Comparison of ENCODE assay signal across 14 mouse cellular contexts in genomic region chr5:115695191-115695770, GRCm38 (mm10). TPM values are rescaled to one million over a fixed set of nuclear protein-coding genes. Genes with fewer than 3 reads are reported as not detected.
DNase-seq lines count a peak whose midpoint lies in the region; ATAC-seq lines count a peak whose summit lies in the region.
"Had no signal": no experiment of that assay in that cellular context is flagged by ENCODE, and none has a peak within 500 bp of the region (broad histone marks: within the 10 kb centered on the region; RNA-seq: fewer than 3 reads in every experiment).

No protein-coding gene starts in this region.

- H3K4me1 ChIP-seq in midbrain, embryonic 15.5 days = peaks cover 12% of the 10 kb centered on the region
- peaks cover 5% of the 10 kb centered on the region for H3K4me1 ChIP-seq in midbrain, embryonic 11.5 days (ENCODE audit: control insufficient read depth, insufficient read depth, low read length)
- H3K4me1 ChIP-seq: liver, embryonic 13.5 days had no signal

- whole genome bisulfite sequencing in midbrain, embryonic 15.5 days = 44% methylated on average over 6 of the region's 6 CpGs
- 63% methylated on average over 6 of the region's 6 CpGs for WGBS in midbrain, embryonic 11.5 days

- no peak overlapping the region for H3K4me2 ChIP-seq in midbrain, embryonic 15.5 days
- no peak overlapping the region for H3K4me2 ChIP-seq in midbrain, embryonic 11.5 days
- H3K4me2 ChIP-seq: liver, embryonic 13.5 days had no signal

- peak overlapping the region; percentile 38; the same call in 1 of the 2 replicates for H3K27ac ChIP-seq in midbrain, embryonic 15.5 days
- no peak overlapping the region for H3K27ac ChIP-seq in midbrain, embryonic 11.5 days (ENCODE audit: low read depth, low read length)
- H3K27ac ChIP-seq: liver, embryonic 13.5 days had no signal

- H3K36me3 ChIP-seq in midbrain, embryonic 15.5 days (replicated peaks) = no peaks in the 10 kb centered on the region
- H3K36me3 ChIP-seq in midbrain, embryonic 11.5 days (ENCODE audit: control insufficient read depth, insufficient read depth, low read length) = no peaks in the 10 kb centered on the region
- H3K36me3 ChIP-seq: G1E; liver, embryonic 13.5 days had no signal

- H3K9ac ChIP-seq in midbrain, embryonic 15.5 days = no peak overlapping the region
- H3K9ac ChIP-seq in midbrain, embryonic 11.5 days (ENCODE audit: low read length) = no peak overlapping the region
- H3K9ac ChIP-seq: liver, embryonic 13.5 days had no signal

- DNase-seq in cerebellum, adult 11 months = peak; percentile 68
- no peak for DNase-seq in cerebellum, postnatal 4 days (ENCODE audit: low spot score in 2 of 2)
- DNase-seq in midbrain, embryonic 11.5 days (ENCODE audit: low spot score, missing footprints) = no peak
- peak; percentile 93 for DNase-seq in brain, adult 2 months (ENCODE audit: low read depth, low spot score)
- no peak for DNase-seq in urinary bladder, postnatal 4 days (ENCODE audit: low spot score in 2 of 2)
- DNase-seq: adrenal gland, postnatal 36 days; kidney, adult 11 months; liver, embryonic 13.5 days; lung, postnatal 14 days had no signal

- no peak for ATAC-seq in midbrain, embryonic 15.5 days (replicated peaks)
- no peak for ATAC-seq in midbrain, embryonic 11.5 days (ENCODE audit: low FRiP score)
- peak; percentile 45; the same call in 1 of the 2 replicates for ATAC-seq in common myeloid progenitor, adult 5-6 weeks (replicated peaks; ENCODE audit: low read depth, poor library complexity, severe bottlenecking)
- no peak for ATAC-seq in monocyte, adult 5-6 weeks (replicated peaks; ENCODE audit: insufficient number of reproducible peaks, low FRiP score, low TSS enrichment, poor library complexity, severe bottlenecking)

- H3K27me3 ChIP-seq in midbrain, embryonic 15.5 days (replicated peaks) = no peaks in the 10 kb centered on the region
- H3K27me3 ChIP-seq in midbrain, embryonic 11.5 days (ENCODE audit: control insufficient read depth, insufficient read depth, low read length) = no peaks in the 10 kb centered on the region
- H3K27me3 ChIP-seq: liver, embryonic 13.5 days had no signal

- H3K4me3 ChIP-seq in midbrain, embryonic 15.5 days = no peak overlapping the region
- no peak overlapping the region for H3K4me3 ChIP-seq in midbrain, embryonic 11.5 days (ENCODE audit: low read depth, low read length)
- H3K4me3 ChIP-seq: erythroblast, embryonic 14.5 days; liver, embryonic 13.5 days had no signal

- H3K9me3 ChIP-seq in midbrain, embryonic 15.5 days = no peaks in the 10 kb centered on the region
- no peaks in the 10 kb centered on the region for H3K9me3 ChIP-seq in midbrain, embryonic 11.5 days (ENCODE audit: control insufficient read depth, low read length)
- H3K9me3 ChIP-seq: G1E; liver, embryonic 13.5 days had no signal

RNA-seq across cellular contexts. Expression of gene Bicdl1, which starts 36.1 kb away (rescaled TPM):
- 47.2 and 47.5 TPM in 2 replicates for polyA plus RNA-seq in midbrain, embryonic 15.5 days (2015; fragmentation: Nextera tagmentation; extraction: Ambion mirVana)
- polyA plus RNA-seq in midbrain, embryonic 11.5 days (2014; fragmentation: Nextera tagmentation; extraction: Ambion mirVana) = 11.4 and 12.4 TPM in 2 replicates
- total RNA-seq in common myeloid progenitor, adult 5-6 weeks (2017) = 0.87 and 3.0 TPM in 2 replicates
- 6.0 to 10.2 TPM (median 9.6 TPM) in 3 replicates for total RNA-seq in monocyte, adult 5-6 weeks (2017)

Comparison
In these comparisons a context has a peak if more than half of its experiments do, and no peak if none do; other contexts are left out.
1. DNase-seq: peak in cerebellum, adult 11 months (single experiment) and brain, adult 2 months (single experiment); none in cerebellum, postnatal 4 days (0 of 2), midbrain, embryonic 11.5 days (single experiment) and urinary bladder, postnatal 4 days (0 of 2).